In the genomic region with DNA sequence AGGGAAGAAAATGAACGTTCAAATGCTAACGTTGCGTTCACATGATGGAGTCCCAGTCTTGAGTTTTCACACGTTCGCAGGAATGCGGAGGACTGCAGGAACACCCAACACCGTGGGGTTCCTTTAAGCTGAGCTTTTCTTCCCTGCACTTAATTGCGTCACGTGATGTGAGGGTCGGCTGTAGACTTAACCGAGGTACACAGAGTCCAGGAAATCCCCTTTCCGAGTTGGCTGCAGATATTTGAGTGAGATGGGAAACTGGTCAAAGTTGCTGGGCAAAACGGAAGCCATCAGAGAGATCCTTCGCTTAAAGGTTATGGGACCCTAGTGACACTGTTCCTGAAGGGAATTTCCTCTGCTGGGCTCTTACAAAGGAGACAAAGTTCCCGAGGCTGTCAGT, we compare ENCODE assay signal across 8 mouse cellular contexts.
DNase-seq lines count a peak whose midpoint lies in the region; ATAC-seq and TF ChIP-seq lines count a peak whose summit lies in the region.

No protein-coding gene starts in this region.

- peaks cover 15% of the 10 kb centered on the region; the same call in 1 of the 2 replicates for H3K4me1 ChIP-seq in stomach, embryonic 14.5 days (ENCODE audit: control insufficient read depth, insufficient read depth, low read length)
- H3K4me1 ChIP-seq in stomach, postnatal 0 days (replicated peaks; ENCODE audit: control insufficient read depth, insufficient read depth) = 0 out of 2 replicates have a peak, but pooled peaks cover 4% of the 10 kb centered on the region
- peaks cover 7 to 30% of the 10 kb centered on the region in 2 experiments for H3K4me1 ChIP-seq in heart, embryonic 14.5 days (ENCODE audit: control insufficient read depth in 2 of 2, insufficient read depth in 2 of 2, low read length in 2 of 2)
- peaks cover 20% of the 10 kb centered on the region for H3K4me1 ChIP-seq in limb, embryonic 10.5 days

- peak; percentile 46; the same call in 1 of the 2 replicates for ATAC-seq in stomach, embryonic 14.5 days (ENCODE audit: insufficient number of reproducible peaks, insufficient read depth, low FRiP score, low read depth)
- no peak for ATAC-seq in stomach, postnatal 0 days (ENCODE audit: low FRiP score, low TSS enrichment)
- ATAC-seq in heart, embryonic 14.5 days (ENCODE audit: insufficient number of reproducible peaks, insufficient read depth, low FRiP score, low read depth) = no peak

- no peak overlapping the region for H3K27ac ChIP-seq in stomach, embryonic 14.5 days (ENCODE audit: low read length)
- no peak overlapping the region for H3K27ac ChIP-seq in stomach, postnatal 0 days (replicated peaks)
- no peak overlapping the region; a peak in 1 of 4 replicates for H3K27ac ChIP-seq in heart, embryonic 14.5 days (replicated peaks in 1 of 2; ENCODE audit: control insufficient read depth in 1 of 2, insufficient read depth in 1 of 2, low read depth in 2 of 2, low read length in 2 of 2)
- H3K27ac ChIP-seq in limb, embryonic 10.5 days = peak overlapping the region; percentile 47

- DNase-seq in stomach, postnatal 0 days (ENCODE audit: low spot score) = no peak
- DNase-seq in limb, embryonic 10.5 days (ENCODE audit: low spot score) = peak; percentile 45
- no peak for DNase-seq in left cerebral cortex, adult 11 months (ENCODE audit: low spot score)
- DNase-seq in adrenal gland, postnatal 25 days = no peak
- DNase-seq in gastrocnemius, postnatal 10 days = no peak
- DNase-seq in B cell, adult 2 months = no peak

- H3K9ac ChIP-seq in stomach, embryonic 14.5 days (replicated peaks; ENCODE audit: low read depth, low read length) = no peak overlapping the region
- H3K9ac ChIP-seq in stomach, postnatal 0 days (ENCODE audit: low read length) = no peak overlapping the region
- no peak overlapping the region for H3K9ac ChIP-seq in heart, embryonic 14.5 days (ENCODE audit: low read length)

- no peak for TF ChIP-seq EP300 in stomach, postnatal 0 days (optimal IDR thresholded peaks at IDR 0.05)

- no peaks in the 10 kb centered on the region for H3K36me3 ChIP-seq in stomach, embryonic 14.5 days (ENCODE audit: control insufficient read depth, insufficient read depth, low read length)
- no peaks in the 10 kb centered on the region for H3K36me3 ChIP-seq in stomach, postnatal 0 days (ENCODE audit: control insufficient read depth, insufficient read depth, low read length)
- no peaks in the 10 kb centered on the region for H3K36me3 ChIP-seq in heart, embryonic 14.5 days (ENCODE audit: control insufficient read depth, insufficient read depth, low read length)
- H3K36me3 ChIP-seq in limb, embryonic 10.5 days = no peaks in the 10 kb centered on the region

- 15% methylated on average over 15 of the region's 15 CpGs for WGBS in stomach, embryonic 14.5 days
- WGBS in stomach, postnatal 0 days = 22% methylated on average over 15 of the region's 15 CpGs
- 9% methylated on average over 15 of the region's 15 CpGs for WGBS in heart, embryonic 14.5 days
- 19% methylated on average over 15 of the region's 15 CpGs for WGBS in limb, embryonic 10.5 days

- no peak overlapping the region for H3K4me3 ChIP-seq in stomach, embryonic 14.5 days (ENCODE audit: low read depth, low read length)
- no peak overlapping the region for H3K4me3 ChIP-seq in stomach, postnatal 0 days (ENCODE audit: low read depth, low read length)
- H3K4me3 ChIP-seq in heart, embryonic 14.5 days (ENCODE audit: control insufficient read depth in 1 of 2, insufficient read depth in 1 of 2, low read depth in 1 of 2, low read length in 2 of 2) = peak overlapping the region; percentile 16 to 32
- peak overlapping the region; percentile 32; the same call in 1 of the 2 replicates for H3K4me3 ChIP-seq in limb, embryonic 10.5 days

- no peak overlapping the region; the same call in 1 of the 2 replicates for H3K4me2 ChIP-seq in stomach, embryonic 14.5 days (replicated peaks; ENCODE audit: low read depth, low read length)
- H3K4me2 ChIP-seq in stomach, postnatal 0 days (replicated peaks; ENCODE audit: low read depth) = no peak overlapping the region
- peak overlapping the region; percentile 50 for H3K4me2 ChIP-seq in heart, embryonic 14.5 days (ENCODE audit: low read length)

- H3K9me3 ChIP-seq in stomach, embryonic 14.5 days (ENCODE audit: control insufficient read depth, low read depth, low read length) = no peaks in the 10 kb centered on the region
- no peaks in the 10 kb centered on the region for H3K9me3 ChIP-seq in stomach, postnatal 0 days (ENCODE audit: control insufficient read depth, low read length)
- H3K9me3 ChIP-seq in heart, embryonic 14.5 days (ENCODE audit: control insufficient read depth, low read length) = no peaks in the 10 kb centered on the region
- H3K9me3 ChIP-seq in limb, embryonic 10.5 days (replicated peaks) = no peaks in the 10 kb centered on the region

- TF ChIP-seq CTCF in stomach, postnatal 0 days (IDR thresholded peaks at IDR 0.05; ENCODE audit: low read depth) = no peak

- H3K27me3 ChIP-seq in stomach, embryonic 14.5 days (ENCODE audit: control insufficient read depth, insufficient read depth, low read length) = no peaks in the 10 kb centered on the region
- H3K27me3 ChIP-seq in stomach, postnatal 0 days (ENCODE audit: control insufficient read depth, insufficient read depth, low read length) = no peaks in the 10 kb centered on the region
- H3K27me3 ChIP-seq in heart, embryonic 14.5 days (ENCODE audit: control insufficient read depth, insufficient read depth, low read length) = no peaks in the 10 kb centered on the region
- no peaks in the 10 kb centered on the region for H3K27me3 ChIP-seq in limb, embryonic 10.5 days (ENCODE audit: low read depth, poor library complexity, severe bottlenecking)

Comparison
In these comparisons a context has a peak if more than half of its experiments do, and no peak if none do; other contexts are left out.
1. H3K4me3 ChIP-seq: peak in heart, embryonic 14.5 days (2 of 2) and limb, embryonic 10.5 days (single experiment); none in stomach, embryonic 14.5 days (single experiment) and stomach, postnatal 0 days (single experiment).